8 mouse cellular contexts compared by ENCODE assay signal in the genomic region with DNA sequence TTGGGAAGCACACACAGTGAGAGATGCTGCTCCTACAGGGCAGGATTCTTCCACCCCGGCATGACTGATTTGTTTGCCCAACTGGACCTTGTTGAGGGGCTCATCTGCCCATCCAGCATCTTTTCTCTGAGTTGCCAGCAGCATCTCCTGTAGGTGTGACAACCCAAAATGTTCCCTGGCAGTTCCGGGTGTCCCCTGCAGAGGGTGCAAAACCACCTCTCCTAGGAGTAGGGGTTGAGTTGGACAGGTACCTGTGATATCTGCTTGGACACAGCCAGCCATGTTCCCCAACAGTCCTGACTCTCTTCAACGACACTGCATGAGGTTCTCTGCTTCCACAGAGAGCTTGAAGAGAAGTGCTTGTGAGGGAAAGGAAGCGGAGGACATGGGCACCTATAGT. TPM values are rescaled to one million over a fixed set of nuclear protein-coding genes. Genes with fewer than 3 reads are reported as not detected.
DNase-seq lines count a peak whose midpoint lies in the region; ATAC-seq and TF ChIP-seq lines count a peak whose summit lies in the region.

No protein-coding gene starts in this region.

- H3K9me3 ChIP-seq in hindbrain, postnatal 0 days (ENCODE audit: low read length), result no peaks in the 10 kb centered on the region
- H3K9me3 ChIP-seq in hindbrain, embryonic 14.5 days (ENCODE audit: control insufficient read depth, low read length), result no peaks in the 10 kb centered on the region
- H3K9me3 ChIP-seq in ES-Bruce4 (replicated peaks; ENCODE audit: control insufficient read depth, insufficient read depth, low read length, poor library complexity, severe bottlenecking), result no peaks in the 10 kb centered on the region
- H3K9me3 ChIP-seq in midbrain, embryonic 15.5 days, result no peaks in the 10 kb centered on the region
- no peaks in the 10 kb centered on the region for H3K9me3 ChIP-seq in intestine, embryonic 16.5 days (ENCODE audit: control insufficient read depth, low read length)
- no peaks in the 10 kb centered on the region for H3K9me3 ChIP-seq in midbrain, embryonic 16.5 days (replicated peaks; ENCODE audit: control insufficient read depth, low read length, poor library complexity, severe bottlenecking)

- H3K4me3 ChIP-seq in hindbrain, postnatal 0 days (ENCODE audit: low read length), result no peak overlapping the region
- no peak overlapping the region for H3K4me3 ChIP-seq in hindbrain, embryonic 14.5 days (replicated peaks; ENCODE audit: low read length)
- no peak overlapping the region for H3K4me3 ChIP-seq in ES-Bruce4 (ENCODE audit: low read depth, low read length)
- H3K4me3 ChIP-seq in midbrain, embryonic 15.5 days, result no peak overlapping the region
- no peak overlapping the region for H3K4me3 ChIP-seq in intestine, embryonic 16.5 days (ENCODE audit: low read length)
- H3K4me3 ChIP-seq in midbrain, embryonic 16.5 days (ENCODE audit: low read depth, low read length), result no peak overlapping the region

- DNase-seq in hindbrain, postnatal 0 days (ENCODE audit: low spot score), result no peak
- no peak for DNase-seq in hindbrain, embryonic 14.5 days (ENCODE audit: low spot score)
- DNase-seq in naive thymus-derived CD4-positive, alpha-beta T cell, adult 2 months (ENCODE audit: low read depth), result peak; percentile 13

- ATAC-seq in hindbrain, postnatal 0 days, result no peak
- no peak for ATAC-seq in hindbrain, embryonic 14.5 days (ENCODE audit: low FRiP score)
- ATAC-seq in granulocyte monocyte progenitor cell, adult 5-6 weeks (replicated peaks; ENCODE audit: poor library complexity, severe bottlenecking), result peak; percentile 70
- no peak for ATAC-seq in midbrain, embryonic 15.5 days (replicated peaks)
- ATAC-seq in intestine, embryonic 16.5 days, result no peak
- ATAC-seq in midbrain, embryonic 16.5 days, result no peak

- no peaks in the 10 kb centered on the region for H3K27me3 ChIP-seq in hindbrain, postnatal 0 days (ENCODE audit: insufficient read depth, low read length)
- no peaks in the 10 kb centered on the region for H3K27me3 ChIP-seq in hindbrain, embryonic 14.5 days (ENCODE audit: control insufficient read depth, insufficient read depth, low read length)
- H3K27me3 ChIP-seq in ES-Bruce4 (ENCODE audit: control insufficient read depth, insufficient read depth, low read length, poor library complexity, severe bottlenecking), result no peaks in the 10 kb centered on the region
- no peaks in the 10 kb centered on the region for H3K27me3 ChIP-seq in midbrain, embryonic 15.5 days (replicated peaks)
- H3K27me3 ChIP-seq in intestine, embryonic 16.5 days (replicated peaks; ENCODE audit: control insufficient read depth, insufficient read depth, low read length), result no peaks in the 10 kb centered on the region
- no peaks in the 10 kb centered on the region for H3K27me3 ChIP-seq in midbrain, embryonic 16.5 days (ENCODE audit: control insufficient read depth, insufficient read depth, low read depth, low read length)

- no peak for TF ChIP-seq EP300 in ES-Bruce4 (IDR thresholded peaks at IDR 0.05; ENCODE audit: insufficient read depth, low read depth, low read length)

- no peak overlapping the region for H3K27ac ChIP-seq in hindbrain, postnatal 0 days
- no peak overlapping the region for H3K27ac ChIP-seq in hindbrain, embryonic 14.5 days
- H3K27ac ChIP-seq in ES-Bruce4 (ENCODE audit: insufficient read depth, low read length), result no peak overlapping the region
- no peak overlapping the region for H3K27ac ChIP-seq in midbrain, embryonic 15.5 days
- H3K27ac ChIP-seq in intestine, embryonic 16.5 days (ENCODE audit: low read length), result no peak overlapping the region
- H3K27ac ChIP-seq in midbrain, embryonic 16.5 days (ENCODE audit: low read length), result no peak overlapping the region

- TF ChIP-seq POLR2A in ES-Bruce4 (IDR thresholded peaks at IDR 0.05; ENCODE audit: insufficient read depth, low read length), result no peak

- TF ChIP-seq CTCF in hindbrain, postnatal 0 days (IDR thresholded peaks at IDR 0.05; ENCODE audit: low read depth), result peak; percentile 20; the same call in 1 of the 2 replicates
- TF ChIP-seq CTCF in ES-Bruce4 (IDR thresholded peaks at IDR 0.05; ENCODE audit: low read depth, low read length), result peak; percentile 75

- H3K9ac ChIP-seq in hindbrain, postnatal 0 days (replicated peaks; ENCODE audit: low read length), result no peak overlapping the region
- no peak overlapping the region for H3K9ac ChIP-seq in hindbrain, embryonic 14.5 days
- H3K9ac ChIP-seq in ES-Bruce4 (ENCODE audit: low read depth, poor library complexity, severe bottlenecking), result no peak overlapping the region
- H3K9ac ChIP-seq in midbrain, embryonic 15.5 days, result no peak overlapping the region
- H3K9ac ChIP-seq in intestine, embryonic 16.5 days (ENCODE audit: low read depth, low read length), result no peak overlapping the region
- no peak overlapping the region for H3K9ac ChIP-seq in midbrain, embryonic 16.5 days (ENCODE audit: low read depth, low read length)

- H3K4me2 ChIP-seq in hindbrain, postnatal 0 days (ENCODE audit: low read depth, low read length), result no peak overlapping the region
- no peak overlapping the region for H3K4me2 ChIP-seq in hindbrain, embryonic 14.5 days (replicated peaks)
- H3K4me2 ChIP-seq in midbrain, embryonic 15.5 days, result no peak overlapping the region
- H3K4me2 ChIP-seq in intestine, embryonic 16.5 days (ENCODE audit: low read depth, low read length), result no peak overlapping the region
- no peak overlapping the region for H3K4me2 ChIP-seq in midbrain, embryonic 16.5 days (ENCODE audit: low read length)

- H3K4me1 ChIP-seq in hindbrain, postnatal 0 days (ENCODE audit: insufficient read depth, low read length), result no peaks in the 10 kb centered on the region
- H3K4me1 ChIP-seq in hindbrain, embryonic 14.5 days (replicated peaks; ENCODE audit: control insufficient read depth, insufficient read depth, low read length), result no peaks in the 10 kb centered on the region; the same call in 1 of the 2 replicates
- H3K4me1 ChIP-seq in ES-Bruce4 (ENCODE audit: control insufficient read depth, insufficient read depth, low read length), result no peaks in the 10 kb centered on the region
- peaks cover 5% of the 10 kb centered on the region for H3K4me1 ChIP-seq in midbrain, embryonic 15.5 days
- no peaks in the 10 kb centered on the region; the same call in 1 of the 2 replicates for H3K4me1 ChIP-seq in intestine, embryonic 16.5 days (ENCODE audit: control insufficient read depth, insufficient read depth, low read length)
- peaks cover 13% of the 10 kb centered on the region for H3K4me1 ChIP-seq in midbrain, embryonic 16.5 days (ENCODE audit: control insufficient read depth, insufficient read depth, low read length)

- WGBS in hindbrain, postnatal 0 days, result 88% methylated on average over 4 of the region's 4 CpGs
- 92% methylated on average over 4 of the region's 4 CpGs for WGBS in hindbrain, embryonic 14.5 days
- WGBS in midbrain, embryonic 15.5 days, result 93% methylated on average over 4 of the region's 4 CpGs
- 87% methylated on average over 4 of the region's 4 CpGs for WGBS in intestine, embryonic 16.5 days
- 87% methylated on average over 4 of the region's 4 CpGs for WGBS in midbrain, embryonic 16.5 days

- no peaks in the 10 kb centered on the region for H3K36me3 ChIP-seq in hindbrain, postnatal 0 days (ENCODE audit: insufficient read depth, low read length)
- peaks cover 19% of the 10 kb centered on the region for H3K36me3 ChIP-seq in hindbrain, embryonic 14.5 days (replicated peaks; ENCODE audit: control insufficient read depth, insufficient read depth)
- H3K36me3 ChIP-seq in ES-Bruce4 (ENCODE audit: control insufficient read depth, insufficient read depth, low read length, poor library complexity, severe bottlenecking), result no peaks in the 10 kb centered on the region
- peaks cover 16% of the 10 kb centered on the region; the same call in 1 of the 2 replicates for H3K36me3 ChIP-seq in midbrain, embryonic 15.5 days (replicated peaks)
- 0 out of 2 replicates have a peak, but pooled peaks cover 2% of the 10 kb centered on the region for H3K36me3 ChIP-seq in intestine, embryonic 16.5 days (ENCODE audit: control insufficient read depth, insufficient read depth, low read length)
- H3K36me3 ChIP-seq in midbrain, embryonic 16.5 days (ENCODE audit: control insufficient read depth, insufficient read depth, low read length), result 0 out of 2 replicates have a peak, but pooled peaks cover 2% of the 10 kb centered on the region

RNA-seq across cellular contexts. Expression of gene Gpr161, which starts 5.8 kb away (rescaled TPM):
- 49.7 and 52.0 TPM in 2 replicates for total RNA-seq in hindbrain, postnatal 0 days (2014; rRNA removed)
- 2.1 and 2.4 TPM in 2 replicates for polyA plus RNA-seq in hindbrain, postnatal 0 days (2015; fragmentation: Nextera tagmentation; extraction: Ambion mirVana)
- 3.6 and 4.6 TPM in 2 replicates for polyA plus RNA-seq in hindbrain, embryonic 14.5 days (2014; fragmentation: Nextera tagmentation; extraction: Ambion mirVana)
- polyA plus RNA-seq in ES-Bruce4 (2011; ENCODE audit: insufficient read depth, insufficient read length, low read depth, missing spikeins), result 2.8 and 3.3 TPM in 2 replicates
- total RNA-seq in granulocyte monocyte progenitor cell, adult 5-6 weeks (2014; fragmentation: Nextera tagmentation), result 0.17 and 0.21 TPM in 2 replicates
- 0.05 and 0.60 TPM in 2 replicates for total RNA-seq in granulocyte monocyte progenitor cell, adult 5-6 weeks (2017)
- polyA plus RNA-seq in midbrain, embryonic 15.5 days (2015; fragmentation: Nextera tagmentation; extraction: Ambion mirVana), result 4.4 and 4.5 TPM in 2 replicates
- 0.69 and 0.81 TPM in 2 replicates for polyA plus RNA-seq in intestine, embryonic 16.5 days (2015; fragmentation: Nextera tagmentation; extraction: Ambion mirVana)
- polyA plus RNA-seq in midbrain, embryonic 16.5 days (2015; fragmentation: Nextera tagmentation; extraction: Ambion mirVana), result 4.1 and 4.7 TPM in 2 replicates

RNA-seq across cellular contexts. Expression of gene Tiprl, which starts 53.0 kb away (rescaled TPM):
- total RNA-seq in hindbrain, postnatal 0 days (2014; rRNA removed), result 37.1 and 37.9 TPM in 2 replicates
- polyA plus RNA-seq in hindbrain, postnatal 0 days (2015; fragmentation: Nextera tagmentation; extraction: Ambion mirVana), result 124 and 129 TPM in 2 replicates
- 136 and 138 TPM in 2 replicates for polyA plus RNA-seq in hindbrain, embryonic 14.5 days (2014; fragmentation: Nextera tagmentation; extraction: Ambion mirVana)
- 69.1 and 88.0 TPM in 2 replicates for polyA plus RNA-seq in ES-Bruce4 (2011; ENCODE audit: insufficient read depth, insufficient read length, low read depth, missing spikeins)
- total RNA-seq in granulocyte monocyte progenitor cell, adult 5-6 weeks (2014; fragmentation: Nextera tagmentation), result 18.6 and 36.5 TPM in 2 replicates
- 58.2 and 107 TPM in 2 replicates for total RNA-seq in granulocyte monocyte progenitor cell, adult 5-6 weeks (2017)
- polyA plus RNA-seq in midbrain, embryonic 15.5 days (2015; fragmentation: Nextera tagmentation; extraction: Ambion mirVana), result 150 and 153 TPM in 2 replicates
- polyA plus RNA-seq in intestine, embryonic 16.5 days (2015; fragmentation: Nextera tagmentation; extraction: Ambion mirVana), result 77.9 and 83.9 TPM in 2 replicates
- 146 and 160 TPM in 2 replicates for polyA plus RNA-seq in midbrain, embryonic 16.5 days (2015; fragmentation: Nextera tagmentation; extraction: Ambion mirVana)
